Mouse (Mus musculus): ENCODE results near the gene Ftl1.

GRCm38 (mm10) chr7:45494548-45494947 is 34.9 kb upstream of the Ftl1 start:
- no peak for TF ChIP-seq CTCF (conservative IDR thresholded peaks at IDR 0.05 in 1 of 2, IDR thresholded peaks at IDR 0.05 in 1 of 2; ENCODE audit: low read depth in 2 of 2, low read length in 2 of 2)
- TF ChIP-seq ZC3H11A (IDR thresholded peaks at IDR 0.05; ENCODE audit: low read depth, low read length), result no peak
- no peak for TF ChIP-seq TCF12 (IDR thresholded peaks at IDR 0.05; ENCODE audit: low read depth, low read length)

Data from CH12.LX (cell line).